Mouse (Mus musculus) ES-E14 (cell line): ENCODE measurements at regions not wholly inside any gene's neighbourhood (a gene's known extent, or its start where the extent isn't known, plus 50 kb on each side); places are given as distances from the start of the nearest gene placed in this dataset.

ENCODE experiments used
- DNase-seq: peaks from one replicate; pipeline ENCODE4 v3.0.0-alpha.2; 2013; ENCODE audit warnings: low read depth, low spot score
- H3K27ac ChIP-seq: 2 replicates; pipeline ENCODE4 v1.5.1; 2012; ENCODE audit warnings: low read depth, mild to moderate bottlenecking, low read length, moderate library complexity, mixed read lengths; ENCODE audit not compliant: poor library complexity, insufficient read depth, severe bottlenecking
- H3K36me3 ChIP-seq: 2 replicates; pipeline ENCODE4 v1.6.1; 2012; ENCODE audit warnings: mild to moderate bottlenecking, low read length, moderate library complexity, mixed read lengths; ENCODE audit not compliant: control insufficient read depth, poor library complexity, insufficient read depth, severe bottlenecking
- H3K4me1 ChIP-seq, 2 experiments: fragments of 150-350 bp in 1 of 2; sonication (generic) in 1 of 2; 2 replicates each; pipeline ENCODE4 v1.6.1; 2012; ENCODE audit warnings: low read length in 2 of 2, mild to moderate bottlenecking in 1 of 2, mixed read lengths in 1 of 2; ENCODE audit not compliant: control insufficient read depth in 2 of 2, insufficient read depth in 2 of 2, poor library complexity in 1 of 2
- H3K4me3 ChIP-seq, 2 experiments: fragments of 150-350 bp in 1 of 2; sonication (generic) in 1 of 2; 2 replicates each; pipeline ENCODE4 v1.5.1; 2012; ENCODE audit warnings: low read length in 2 of 2, low read depth in 1 of 2, mild to moderate bottlenecking in 1 of 2, mixed read lengths in 1 of 2; ENCODE audit not compliant: insufficient read depth in 1 of 2, poor library complexity in 1 of 2, severe bottlenecking in 1 of 2
- H3K9ac ChIP-seq: 2 replicates; pipeline ENCODE4 v1.6.1; 2012; ENCODE audit warnings: low read depth, mild to moderate bottlenecking, low read length, mixed read lengths; ENCODE audit not compliant: poor library complexity, insufficient read depth, severe bottlenecking
- H3K9me3 ChIP-seq: fragments of 150-350 bp; sonication (generic); 2 replicates; pipeline ENCODE4 v1.6.1; 2012; ENCODE audit warnings: low read depth, mild to moderate bottlenecking, low read length; ENCODE audit not compliant: control insufficient read depth, insufficient read depth
- CHD2 ChIP-seq: IDR thresholded peaks from 2 replicates; pipeline ENCODE4 v1.6.1; 2014; ENCODE audit warnings: mild to moderate bottlenecking, low read depth, low read length, inconsistent platforms
- HCFC1 ChIP-seq: IDR thresholded peaks from 2 replicates; pipeline ENCODE4 v1.6.1; 2012; ENCODE audit warnings: low read length, inconsistent platforms, borderline replicate concordance; ENCODE audit not compliant: insufficient read depth
- MAFK ChIP-seq: IDR thresholded peaks from 2 replicates; pipeline ENCODE4 v1.6.1; 2014; ENCODE audit warnings: mild to moderate bottlenecking, low read depth, low read length, inconsistent platforms; ENCODE audit not compliant: insufficient read depth
- ZC3H11A ChIP-seq: IDR thresholded peaks from 2 replicates; pipeline ENCODE4 v1.6.1; 2012; ENCODE audit warnings: low read depth, mild to moderate bottlenecking, inconsistent platforms, low read length, borderline replicate concordance
- ZNF384 ChIP-seq: IDR thresholded peaks from 2 replicates; pipeline ENCODE4 v1.6.1; 2012; ENCODE audit warnings: low read depth, low read length, inconsistent platforms
- in situ Hi-C, 2 experiments: fragments of 600-800 bp; cut with MboI; formaldehyde crosslinking; loops; one replicate each; pipeline ENCODE4 v1.15.1; 2025; ENCODE audit warnings: low sequenced_read_pairs in 2 of 2, inconsistent platforms in 1 of 2; ENCODE audit not compliant: unreplicated experiment in 2 of 2

- Histone ChIP-seq H3K9ac (no peak overlapping the region), H3K4me1 (no peaks in the 10 kb centered on the region), H3K4me3 (no peak overlapping the region), H3K27ac (no peak overlapping the region), H3K9me3 (no peaks in the 10 kb centered on the region), H3K36me3 (no peaks in the 10 kb centered on the region)
- TF ChIP-seq HCFC1, result no peak
- no peak for TF ChIP-seq ZC3H11A
- TF ChIP-seq MAFK, result no peak
- TF ChIP-seq CHD2, result no peak
- no peak for TF ChIP-seq ZNF384
- no peak for DNase-seq
- in situ Hi-C loops, result no loop called here
Measured at GRCm38 (mm10) chr15:52808622-52809021, 1076.1 kb upstream of the Gm7489 start.

- in situ Hi-C loops, result no loop called here
- no peaks in the 10 kb centered on the region for H3K9me3 ChIP-seq
- no peaks in the 10 kb centered on the region for H3K36me3 ChIP-seq
- TF ChIP-seq ZNF384 (no peak), CHD2 (no peak), HCFC1 (no peak), ZC3H11A (no peak)
- no peak overlapping the region for H3K9ac ChIP-seq
- no peak for DNase-seq
- no peak overlapping the region for H3K4me3 ChIP-seq
- no peak overlapping the region for H3K27ac ChIP-seq
- no peaks in the 10 kb centered on the region for H3K4me1 ChIP-seq
Measured at GRCm38 (mm10) chr15:52820796-52821195, 1063.9 kb upstream of the Gm7489 start.

- TF ChIP-seq MAFK, result no peak
- no peak for TF ChIP-seq ZC3H11A
- no peak for TF ChIP-seq ZNF384
- no peak for TF ChIP-seq CHD2
- no peak for TF ChIP-seq HCFC1
- H3K4me1 ChIP-seq, result no peaks in the 10 kb centered on the region
- H3K4me3 ChIP-seq, result no peak overlapping the region
- no peaks in the 10 kb centered on the region for H3K36me3 ChIP-seq
- in situ Hi-C loops, result no loop called here
- no peaks in the 10 kb centered on the region for H3K9me3 ChIP-seq
- no peak overlapping the region for H3K9ac ChIP-seq
- DNase-seq, result no peak
- H3K27ac ChIP-seq, result no peak overlapping the region
Measured at GRCm38 (mm10) chr15:52836896-52837295, 1047.8 kb upstream of the Gm7489 start.

GRCm38 (mm10) chr15:52848132-52848531, 1036.6 kb upstream of the Gm7489 start:
- in situ Hi-C loops, result no loop called here
- no peak overlapping the region for H3K4me3 ChIP-seq

GRCm38 (mm10) chr15:52858682-52859081, 1026.0 kb upstream of the Gm7489 start:
- Histone ChIP-seq H3K9ac (no peak overlapping the region), H3K4me3 (no peak overlapping the region), H3K4me1 (no peaks in the 10 kb centered on the region), H3K27ac (no peak overlapping the region), H3K36me3 (no peaks in the 10 kb centered on the region), H3K9me3 (no peaks in the 10 kb centered on the region)
- no peak for DNase-seq
- in situ Hi-C loops, result no loop called here
- TF ChIP-seq HCFC1, result no peak
- no peak for TF ChIP-seq CHD2
- TF ChIP-seq MAFK, result no peak
- no peak for TF ChIP-seq ZNF384
- TF ChIP-seq ZC3H11A, result no peak

More at GRCm38 (mm10) chr15:52848132-52848531, 1036.6 kb upstream of the Gm7489 start:
- Histone ChIP-seq H3K27ac (no peak overlapping the region), H3K9ac (no peak overlapping the region), H3K4me1 (no peaks in the 10 kb centered on the region), H3K9me3 (no peaks in the 10 kb centered on the region), H3K36me3 (no peaks in the 10 kb centered on the region)
- TF ChIP-seq ZC3H11A, result no peak
- no peak for TF ChIP-seq HCFC1
- no peak for TF ChIP-seq CHD2
- TF ChIP-seq MAFK, result no peak
- no peak for TF ChIP-seq ZNF384
- no peak for DNase-seq
